Mouse (Mus musculus) thymus, adult 18-20 months (tissue): Measurements from ENCODE around the gene Zfp383.
A peak's percentile ranks its signal among the peaks of the same experiment; 100 is the strongest.
"Not testable (repeated sequence)": the region's sequence is repeated elsewhere in the genome, so short reads cannot be mapped to it uniquely, and the experiment has no call there.

Source experiments
- DNase-seq, 2 experiments: peaks; one replicate each; pipeline ENCODE4 v3.0.0; 2022; ENCODE audit warnings: mixed read lengths in 2 of 2

Zfp383 gene

DNA sequence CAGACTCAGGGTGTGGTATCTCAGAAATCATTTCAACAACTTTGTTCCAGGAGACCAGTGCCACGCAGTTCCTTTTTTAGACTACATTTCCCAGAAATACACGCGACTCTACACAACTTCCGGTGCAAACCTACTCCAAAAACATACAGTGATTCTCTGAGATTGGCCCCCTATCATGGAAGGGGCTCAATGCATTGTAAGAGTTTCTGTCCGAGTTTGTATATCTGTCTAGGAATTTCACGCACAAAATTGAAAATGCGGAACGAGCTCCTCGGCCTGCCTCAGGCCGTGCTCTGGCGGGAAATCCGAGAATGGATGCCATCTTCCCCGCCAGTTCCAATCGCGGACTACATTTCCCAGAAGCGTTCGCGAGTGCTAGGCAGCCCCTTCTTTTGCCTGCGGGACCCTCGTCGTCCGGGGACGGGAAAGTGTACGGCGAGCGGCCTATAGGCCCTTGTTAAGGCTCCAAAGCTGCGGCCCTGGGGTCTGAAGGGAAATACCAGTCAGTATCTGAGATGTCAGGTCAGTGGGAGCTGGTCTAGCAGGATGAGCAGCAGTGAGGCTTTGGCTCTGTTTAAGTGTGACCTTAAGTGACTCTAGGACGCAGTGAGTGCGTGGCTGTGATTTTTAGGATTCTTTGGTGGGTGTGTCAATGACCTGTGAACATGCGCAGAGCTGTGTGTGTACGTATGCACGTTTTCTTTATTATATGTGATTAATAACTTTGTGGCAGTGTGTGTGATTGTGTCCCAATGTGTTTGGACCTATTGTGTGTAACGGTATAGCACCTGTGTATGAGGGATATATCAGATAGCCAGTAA lies at the start of gene Zfp383:
Gene Zfp383 (plus strand): TSS at position 94 of the 821 bp plus-strand sequence.
- peak; percentile 57 to 74 for DNase-seq

DNA sequence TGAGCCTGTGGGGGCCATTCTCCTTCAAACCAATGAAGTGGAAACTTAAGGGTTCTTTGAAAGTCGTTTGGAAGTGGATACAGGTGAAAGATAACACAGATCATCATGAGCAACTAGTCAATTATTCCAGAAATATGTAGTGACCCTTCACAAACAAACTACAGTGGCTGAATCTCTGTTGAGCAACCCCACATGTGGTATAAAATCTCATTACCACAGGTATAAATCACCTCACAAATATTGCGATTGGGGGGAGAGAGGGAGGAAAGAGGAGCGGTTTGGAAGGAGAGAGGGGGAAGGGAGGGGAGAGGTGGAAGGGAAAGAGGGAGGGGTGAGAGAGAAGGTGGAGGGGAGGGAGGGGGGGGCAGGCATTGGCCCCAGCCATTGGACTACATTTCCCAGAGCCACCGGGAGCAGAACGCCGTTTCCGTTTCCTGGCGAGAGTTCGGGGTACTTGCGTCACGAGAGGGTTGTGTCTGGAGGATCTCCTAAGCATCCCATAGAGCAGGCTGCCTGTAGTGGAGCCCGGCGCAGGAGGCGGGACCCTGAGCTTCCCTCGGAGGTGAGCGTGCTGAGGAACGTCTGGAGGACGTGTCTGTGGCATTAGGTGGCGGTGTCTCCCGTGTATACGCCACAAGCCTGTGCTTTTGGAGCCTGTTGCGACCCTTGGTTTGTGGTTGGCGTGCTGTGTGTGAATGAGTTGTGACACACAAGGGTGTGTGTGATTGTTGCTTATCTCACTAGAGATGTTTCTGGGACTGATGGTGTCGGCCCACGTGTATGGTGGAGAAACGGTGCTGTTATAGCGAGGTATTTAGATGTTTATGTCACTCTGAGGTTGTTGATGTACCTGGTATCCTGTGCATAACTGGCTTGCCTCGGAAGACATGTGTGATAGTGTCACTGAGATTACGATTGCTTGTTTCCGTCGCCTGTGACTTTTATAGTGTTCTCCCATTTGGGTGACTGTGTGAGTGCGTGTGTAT lies 48.2 kb upstream of the Zfp383 start, which contains the start of gene Zfp420:
Gene Zfp420 (plus strand): TSS at position 448 of the 986 bp plus-strand sequence.
- peak; percentile 79 to 88 for DNase-seq

DNA sequence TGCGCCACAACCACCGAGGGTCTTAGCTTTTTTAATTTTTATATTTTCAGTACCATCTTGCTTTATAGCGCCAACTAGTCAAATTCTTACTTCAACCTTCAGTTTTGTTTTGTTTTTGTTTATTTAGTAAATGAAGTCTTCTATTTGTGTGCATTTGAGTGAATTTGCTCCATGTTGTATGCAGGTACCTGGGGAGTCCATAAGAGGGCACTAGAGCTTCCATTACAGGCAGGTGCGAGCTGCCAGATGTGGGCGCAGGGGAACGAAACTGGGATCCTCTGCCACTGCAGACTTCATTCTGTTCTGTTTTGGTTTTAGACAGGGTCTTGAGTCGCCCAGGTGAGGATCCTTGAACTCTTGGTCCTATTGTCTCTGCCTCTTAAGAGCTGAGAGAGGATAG lies 46.4 kb upstream of the Zfp383 start:
- no peak for DNase-seq

DNA sequence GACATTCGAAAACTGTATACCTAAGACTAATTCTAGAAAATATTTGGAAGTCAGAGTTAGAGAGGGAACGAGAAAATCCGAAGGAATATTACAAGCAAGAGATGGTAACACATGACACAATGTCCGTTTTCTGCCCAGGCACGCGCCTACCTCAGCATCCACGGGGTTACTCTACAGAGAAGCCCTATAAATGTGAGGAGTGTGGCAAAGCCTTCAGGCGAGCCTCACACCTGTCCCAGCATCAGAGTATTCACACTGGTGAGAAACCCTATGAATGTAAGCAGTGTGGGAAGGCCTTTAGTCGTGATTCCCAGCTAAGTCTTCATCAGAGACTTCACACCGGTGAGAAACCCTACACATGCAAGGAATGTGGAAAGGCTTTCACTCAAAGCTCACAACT lies 33.8 kb upstream of the Zfp383 start:
- no peak for DNase-seq

DNA sequence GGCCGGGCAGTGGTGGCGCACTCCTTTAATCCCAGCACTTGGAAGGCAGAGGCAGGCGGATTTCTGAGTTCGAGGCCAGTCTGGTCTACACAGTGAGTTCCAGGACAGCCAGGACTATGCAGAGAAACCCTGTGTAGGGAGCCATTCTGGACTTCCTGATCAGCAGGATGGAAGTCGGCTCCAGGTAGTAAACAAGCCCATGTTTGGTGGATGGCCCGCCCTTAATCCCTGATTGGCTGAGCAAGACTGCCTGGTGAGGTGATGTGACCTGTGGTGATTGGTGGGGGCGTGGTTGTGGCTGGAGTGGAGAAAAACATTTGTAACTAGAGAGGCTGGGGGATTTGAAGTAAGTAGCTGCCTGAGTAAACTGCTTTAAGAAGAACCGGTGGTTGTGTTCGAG lies 30.5 kb upstream of the Zfp383 start:
- not testable (repeated sequence) for DNase-seq

DNA sequence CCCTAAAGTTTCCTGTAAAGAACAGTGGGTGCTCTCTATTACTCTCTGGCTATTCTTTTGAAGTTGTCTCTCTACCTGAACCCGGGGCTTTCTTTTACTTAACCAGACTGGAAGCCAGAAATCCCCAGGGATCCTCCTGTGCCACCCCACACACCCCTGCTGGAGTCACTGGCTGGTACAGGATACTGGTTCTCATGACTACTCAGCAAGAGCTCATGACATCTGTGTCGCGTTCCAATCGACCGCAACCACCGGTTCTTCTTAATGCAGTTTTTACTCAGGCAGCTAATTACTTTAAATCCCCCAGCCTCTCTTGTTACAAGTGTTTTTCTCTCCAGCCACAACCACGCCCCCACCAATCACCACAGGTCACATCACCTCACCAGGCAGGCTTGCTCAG lies 28.0 kb upstream of the Zfp383 start:
- DNase-seq: no peak

DNA sequence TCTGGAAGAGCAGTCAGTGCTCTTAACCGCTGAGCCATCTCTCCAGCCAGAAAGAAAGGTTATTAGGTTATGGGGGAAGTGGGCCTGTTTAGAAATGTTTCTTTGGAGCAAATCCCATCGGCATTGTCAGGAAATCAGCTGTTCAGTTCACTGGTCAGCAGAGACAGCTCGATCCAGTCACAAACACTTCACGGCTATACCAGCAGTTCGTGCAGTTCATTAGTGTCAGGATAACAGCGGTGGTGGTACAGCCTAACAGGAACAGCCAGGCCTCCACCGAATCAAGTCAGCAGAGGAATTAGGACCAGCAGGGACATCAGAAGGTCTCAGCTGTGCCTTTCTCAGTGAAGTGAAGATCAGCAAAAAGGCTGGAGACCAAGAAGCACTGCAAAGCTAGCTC lies 27.1 kb upstream of the Zfp383 start:
- DNase-seq: no peak

DNA sequence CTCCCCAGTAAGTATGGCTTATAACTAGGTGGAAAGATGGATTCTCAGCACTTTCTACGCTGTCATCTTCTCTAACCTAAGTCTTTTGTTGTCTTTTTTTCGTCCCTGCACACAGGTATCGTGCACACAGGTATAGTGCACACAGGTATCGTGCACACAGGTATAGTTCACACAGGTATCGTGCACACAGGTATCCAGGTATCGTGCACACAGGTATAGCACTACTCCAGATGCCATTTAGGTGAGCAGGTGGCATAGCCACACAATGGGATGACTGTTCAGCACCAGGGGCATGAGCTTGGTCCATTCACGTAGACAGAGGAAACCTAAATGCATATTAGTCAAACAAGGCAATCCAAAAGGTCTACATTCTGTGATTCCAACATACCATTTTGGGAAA lies 17.5 kb upstream of the Zfp383 start:
- DNase-seq: no peak

DNA sequence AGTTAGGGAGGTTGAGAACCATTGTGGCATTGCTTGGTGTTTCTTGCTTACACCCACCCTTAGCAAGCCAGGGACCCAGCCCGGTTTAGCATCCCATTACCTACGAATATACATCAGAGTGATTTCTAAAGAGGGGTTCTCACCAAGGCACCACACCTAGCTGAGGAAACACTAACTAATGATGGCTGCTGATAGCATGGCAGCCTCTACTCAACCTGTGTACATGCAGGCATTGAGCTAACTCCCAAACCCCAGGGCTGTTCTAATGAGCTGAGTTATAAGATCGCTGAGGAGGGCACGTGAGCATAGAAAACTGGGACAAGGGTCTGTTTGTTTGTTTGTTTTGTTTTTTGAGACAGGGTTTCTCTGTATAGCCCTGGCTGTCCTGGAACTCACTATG lies 15.3 kb upstream of the Zfp383 start:
- DNase-seq: no peak

DNA sequence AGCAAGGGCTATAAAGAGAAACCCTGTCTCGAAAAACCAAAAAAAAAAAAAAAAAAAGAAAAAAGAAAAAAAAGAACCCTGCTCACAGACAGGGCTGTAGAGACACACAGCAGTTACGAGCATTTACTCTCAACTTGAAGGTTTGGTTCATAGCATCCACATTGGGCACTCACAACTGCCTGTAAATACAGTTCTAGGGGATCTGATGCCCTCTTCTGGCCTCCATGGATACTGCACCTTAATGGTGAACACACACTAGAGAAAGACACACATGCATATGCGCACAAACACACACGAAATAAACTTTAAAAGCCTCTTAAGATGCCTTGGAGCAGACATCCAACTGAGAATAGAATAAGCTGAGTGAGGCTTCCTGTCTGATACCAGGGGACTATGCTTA lies 9.7 kb upstream of the Zfp383 start:
- no peak for DNase-seq

DNA sequence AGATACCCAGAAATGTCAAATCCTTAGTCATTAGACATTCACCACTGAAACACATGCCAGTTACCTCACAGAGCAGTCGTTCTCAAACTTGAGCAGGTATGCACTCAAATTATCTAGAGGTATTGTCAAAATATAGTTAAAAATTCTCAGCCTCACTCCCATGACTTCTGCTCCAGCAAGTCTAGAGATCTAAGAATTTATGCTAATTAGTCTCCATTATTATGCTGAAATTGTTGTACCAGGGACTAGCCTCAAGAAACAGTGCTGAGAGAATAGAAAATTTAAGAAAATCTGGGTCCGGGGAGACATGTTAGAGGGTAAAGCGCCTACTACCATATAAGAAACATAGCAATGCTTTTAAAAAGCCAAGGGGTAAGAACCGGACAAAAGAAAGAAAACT lies 3.9 kb upstream of the Zfp383 start:
- no peak for DNase-seq

DNA sequence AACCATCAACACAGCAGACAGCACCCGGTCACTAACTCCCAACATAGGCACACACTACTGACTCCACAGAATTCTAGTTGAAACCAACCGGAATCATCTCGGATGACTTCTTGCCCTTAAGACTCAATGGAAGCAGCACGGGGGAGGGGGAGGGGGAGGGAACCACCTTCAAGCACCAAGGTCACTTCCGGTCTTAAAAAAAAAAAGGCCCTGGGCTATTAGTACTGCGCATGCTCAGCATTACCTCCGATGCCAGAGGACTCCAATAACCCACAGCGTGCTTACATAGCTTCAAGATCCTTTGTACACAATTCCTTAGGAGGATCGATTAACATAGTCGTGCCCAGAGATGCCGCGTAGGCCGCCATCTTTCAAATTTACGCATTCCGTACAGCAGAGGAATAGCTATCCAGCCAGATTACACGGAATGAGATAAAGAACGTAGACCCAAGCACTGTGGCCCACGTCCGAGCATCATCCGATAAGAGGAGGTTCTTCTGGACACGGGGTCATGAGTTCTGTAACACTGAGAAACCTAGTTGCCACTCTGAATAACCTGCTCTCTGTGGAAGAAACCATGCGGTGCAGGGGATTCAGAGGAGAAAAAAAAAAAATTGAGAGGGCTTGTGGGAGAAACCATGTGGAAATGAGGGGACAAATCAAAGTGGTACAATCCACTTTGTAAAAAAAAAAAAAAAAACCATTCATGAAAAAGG lies 1.9 kb upstream of the Zfp383 start, which contains the start of gene Zfp27:
Gene Zfp27 (minus strand): TSS at position 607 of the 716 bp plus-strand sequence.
- peak; percentile 12 to 48 for DNase-seq

DNA sequence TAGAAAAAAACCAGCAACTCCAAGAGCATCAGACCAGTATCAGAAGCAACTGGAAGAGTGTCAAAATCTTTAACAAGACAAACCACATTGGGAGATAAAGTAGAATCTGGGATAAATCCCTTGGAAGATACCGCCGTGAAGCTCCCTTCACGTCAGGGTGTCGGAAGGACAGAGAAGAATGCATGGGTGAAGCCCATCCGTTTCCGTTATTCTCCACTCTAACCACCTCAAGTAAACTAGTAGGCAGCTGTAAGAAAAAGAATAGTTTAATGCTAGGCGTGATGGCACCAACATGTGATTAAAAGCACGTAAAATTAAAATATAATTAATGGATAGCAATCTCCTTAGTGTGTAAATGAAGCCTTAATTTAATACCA lies 1.4 kb upstream of the Zfp383 start:
- no peak for DNase-seq

DNA sequence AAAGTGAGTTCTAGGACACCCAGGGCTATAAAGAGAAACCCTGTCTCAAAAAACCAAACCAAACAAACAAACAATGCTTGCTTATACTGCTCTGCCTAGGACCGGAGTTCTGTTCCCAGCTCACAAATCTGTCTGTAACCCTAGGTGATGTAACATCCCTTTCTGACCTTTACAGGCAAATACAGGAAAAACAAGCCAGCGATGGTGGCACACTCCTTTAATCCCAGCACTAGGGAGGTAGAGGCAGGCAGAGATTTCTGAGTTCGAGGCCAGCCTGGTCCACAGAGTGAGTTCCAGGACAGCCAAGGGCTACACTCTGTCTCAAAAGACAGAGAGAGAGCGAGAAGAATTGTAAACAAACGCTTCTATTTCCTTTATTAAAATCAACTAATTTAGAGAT lies 817 bp upstream of the Zfp383 start:
- DNase-seq: peak in 1 of 2 experiments; percentile 11

DNA sequence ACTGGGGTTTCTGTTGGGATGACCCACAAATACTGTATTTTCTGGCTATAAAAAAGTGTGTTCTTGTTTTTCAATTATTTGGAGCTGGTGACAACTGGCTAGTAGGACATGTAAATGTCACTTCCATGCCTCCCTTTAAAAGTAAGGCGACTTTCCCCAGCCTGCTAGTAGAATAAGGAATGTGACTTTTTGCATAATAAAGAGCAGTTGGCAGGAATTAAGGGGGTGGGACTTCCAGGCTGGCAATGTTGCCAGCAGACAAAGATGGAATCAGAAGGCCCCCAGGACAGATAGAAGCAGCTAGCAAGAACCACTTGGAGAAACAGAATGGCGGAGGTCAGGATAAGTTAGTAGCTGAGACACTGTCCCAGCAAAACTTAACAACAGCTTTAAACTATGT lies 2.2 kb downstream of the Zfp383 start:
- DNase-seq: no peak

DNA sequence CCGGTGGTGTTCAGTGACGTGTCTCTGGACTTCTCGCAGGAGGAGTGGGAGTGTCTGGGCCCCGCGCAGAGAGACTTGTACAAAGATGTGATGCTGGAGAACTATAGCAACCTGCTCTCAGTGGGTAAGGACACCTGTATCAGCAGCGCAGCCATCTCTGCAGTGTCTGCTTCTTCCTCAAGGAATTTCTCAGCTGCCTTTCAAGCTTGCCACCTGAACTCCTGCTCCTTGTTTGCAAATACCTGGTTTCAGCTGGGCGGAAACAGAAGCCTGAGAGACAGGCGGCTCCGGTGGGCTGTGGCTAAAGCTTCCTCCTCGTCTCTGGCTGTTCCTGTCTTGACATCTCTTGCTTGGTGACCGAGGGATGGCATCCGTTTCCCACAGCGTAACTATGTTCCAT lies 4.1 kb downstream of the Zfp383 start:
- DNase-seq: no peak

DNA sequence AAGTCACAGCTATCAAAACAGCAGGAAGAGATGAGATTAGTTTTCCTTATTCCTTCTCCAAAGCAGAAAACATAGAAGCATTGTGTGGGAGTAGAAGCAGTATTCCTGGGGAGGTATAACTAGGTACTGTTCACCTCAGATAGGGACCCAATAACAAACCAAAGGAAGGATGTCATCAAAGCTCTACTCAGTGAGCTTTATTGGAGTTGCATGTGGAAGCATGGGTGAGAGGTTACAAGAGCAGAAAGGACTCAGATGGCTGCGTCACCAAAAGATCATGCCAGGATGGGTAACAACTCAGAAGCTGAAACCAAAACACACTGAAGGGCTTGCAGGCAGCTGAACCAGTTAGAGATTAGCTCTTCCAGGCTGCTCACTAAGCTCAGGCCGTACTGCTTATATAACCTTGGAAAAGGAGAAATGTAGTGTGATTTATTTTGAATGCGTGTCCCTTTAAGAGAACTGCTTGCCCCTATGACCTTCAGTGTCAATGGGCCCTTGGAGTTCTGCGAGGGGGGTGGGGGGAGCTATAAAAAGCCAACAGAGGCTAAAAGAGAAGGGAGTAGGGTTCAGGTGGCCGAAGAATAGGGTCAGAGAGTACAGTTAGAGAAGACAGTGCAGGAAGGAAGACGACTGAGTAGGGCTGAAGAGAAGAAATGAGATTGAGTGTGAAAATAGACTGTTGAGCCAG lies 9.5 kb downstream of the Zfp383 start:
- no peak for DNase-seq

DNA sequence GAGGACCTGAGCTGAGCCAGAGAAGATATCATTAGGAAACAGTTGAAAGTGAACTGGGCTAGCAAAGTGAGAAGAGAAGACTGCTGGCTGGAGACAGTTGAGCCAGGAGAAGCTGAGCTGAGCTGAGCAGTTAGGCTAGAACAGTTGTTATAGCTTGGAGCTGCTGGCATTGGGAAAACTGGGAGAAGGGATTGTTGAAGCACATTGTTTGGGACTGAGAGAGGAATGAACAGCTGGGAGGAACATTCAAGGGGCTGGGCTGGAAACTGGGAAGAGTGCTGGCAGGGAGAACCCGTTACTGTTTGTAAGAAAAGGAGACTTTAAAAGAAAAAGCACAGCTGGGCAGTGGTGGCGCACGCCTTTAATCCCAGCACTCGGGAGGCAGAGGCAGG lies 10.0 kb downstream of the Zfp383 start:
- no peak for DNase-seq

DNA sequence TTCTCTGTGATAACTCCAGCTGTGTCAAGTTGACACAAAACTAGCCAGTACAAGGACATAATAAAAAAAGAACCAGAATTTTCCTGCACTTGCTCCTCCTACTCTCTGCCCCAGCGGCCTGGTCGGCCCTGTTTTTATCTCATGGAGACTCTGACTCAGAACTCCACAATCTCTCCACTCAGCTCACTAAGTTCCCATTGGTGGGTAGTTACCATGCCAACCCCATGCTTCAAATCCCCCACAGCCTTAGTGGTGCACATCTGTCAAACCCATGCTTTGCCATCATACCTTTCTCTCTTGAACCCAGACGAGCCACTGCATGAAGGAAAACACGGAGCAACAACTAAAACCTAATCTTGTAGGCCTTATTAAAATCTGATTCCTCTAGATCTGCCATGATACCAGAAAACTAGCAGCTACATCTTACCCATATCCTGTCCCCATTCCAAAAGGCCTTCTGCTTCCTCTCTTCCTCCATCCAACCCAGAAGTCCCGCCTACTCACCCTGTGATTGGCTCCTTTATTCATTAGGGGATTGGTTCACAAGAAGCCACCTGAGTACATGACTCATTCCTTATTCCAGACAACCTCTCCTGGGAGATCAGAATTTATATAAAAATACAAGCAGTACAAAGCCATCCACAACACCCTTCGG lies 13.5 kb downstream of the Zfp383 start:
- no peak for DNase-seq

DNA sequence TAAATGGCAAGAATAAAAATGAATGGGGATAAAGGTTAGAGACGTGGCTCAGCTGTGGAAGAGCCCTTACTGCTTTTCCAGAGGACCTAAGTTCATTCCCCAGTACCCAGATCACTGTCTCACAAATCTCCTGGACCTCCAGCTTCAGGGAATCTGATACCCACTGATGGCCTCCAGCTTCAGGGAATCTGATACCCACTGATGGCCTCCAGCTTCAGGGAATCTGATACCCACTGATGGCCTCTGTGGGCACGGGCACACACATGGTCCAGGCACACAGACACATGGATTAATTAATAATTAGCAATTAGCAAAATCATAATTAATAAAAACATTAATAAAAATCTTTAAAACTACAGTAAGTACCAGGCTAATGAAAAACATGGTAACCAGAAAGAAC lies 14.8 kb downstream of the Zfp383 start:
- no peak for DNase-seq

DNA sequence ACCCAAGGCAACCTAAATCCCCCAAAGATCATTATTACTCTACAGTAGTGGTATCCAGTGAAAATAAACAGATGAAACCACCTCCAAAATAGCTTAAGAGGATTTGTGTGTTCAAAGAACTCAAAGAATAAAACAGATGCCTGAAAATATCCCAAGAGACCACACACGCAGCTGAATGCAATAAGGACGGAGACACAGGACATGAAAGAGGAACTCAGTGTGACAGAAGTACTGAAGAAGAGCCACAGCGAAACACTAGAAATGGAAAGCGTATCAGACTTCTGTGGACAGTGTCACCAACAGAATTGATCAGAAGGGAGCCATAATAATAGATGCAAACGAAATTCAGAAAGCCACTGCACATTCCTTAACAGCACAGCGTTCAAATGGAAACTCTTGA lies 30.8 kb downstream of the Zfp383 start:
- DNase-seq: no peak

DNA sequence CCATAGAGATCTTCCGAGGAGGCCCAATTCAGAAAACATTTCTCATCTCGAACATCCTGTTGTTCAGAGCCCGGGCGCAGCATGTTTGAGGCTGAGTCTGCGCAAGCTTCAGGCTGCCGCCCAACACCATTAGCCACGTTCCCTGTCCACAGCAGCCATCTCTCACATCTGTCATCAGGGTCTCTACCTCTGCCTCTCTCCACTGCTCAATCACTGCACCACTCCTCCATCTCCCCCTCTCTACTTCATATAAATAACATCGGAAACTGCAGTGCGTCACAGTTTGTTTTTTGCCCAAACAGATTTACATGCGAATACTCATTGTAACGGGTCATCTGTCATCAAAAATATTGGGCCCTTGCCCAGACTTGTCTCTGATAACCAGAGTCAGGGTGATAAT lies 33.0 kb downstream of the Zfp383 start:
- no peak for DNase-seq
